Mouse (Mus musculus): ENCODE data around the gene Aspscr1. TPM values are rescaled to one million over a fixed set of nuclear protein-coding genes. Genes with fewer than 3 reads are reported as not detected.
A peak's percentile ranks its signal among the peaks of the same experiment; 100 is the strongest.
"Not testable (repeated sequence)": the region's sequence is repeated elsewhere in the genome, so short reads cannot be mapped to it uniquely, and the experiment has no call there.

The Aspscr1 gene
- polyA plus RNA-seq, 1 experiment from 2014 or later = 151 TPM

DNA sequence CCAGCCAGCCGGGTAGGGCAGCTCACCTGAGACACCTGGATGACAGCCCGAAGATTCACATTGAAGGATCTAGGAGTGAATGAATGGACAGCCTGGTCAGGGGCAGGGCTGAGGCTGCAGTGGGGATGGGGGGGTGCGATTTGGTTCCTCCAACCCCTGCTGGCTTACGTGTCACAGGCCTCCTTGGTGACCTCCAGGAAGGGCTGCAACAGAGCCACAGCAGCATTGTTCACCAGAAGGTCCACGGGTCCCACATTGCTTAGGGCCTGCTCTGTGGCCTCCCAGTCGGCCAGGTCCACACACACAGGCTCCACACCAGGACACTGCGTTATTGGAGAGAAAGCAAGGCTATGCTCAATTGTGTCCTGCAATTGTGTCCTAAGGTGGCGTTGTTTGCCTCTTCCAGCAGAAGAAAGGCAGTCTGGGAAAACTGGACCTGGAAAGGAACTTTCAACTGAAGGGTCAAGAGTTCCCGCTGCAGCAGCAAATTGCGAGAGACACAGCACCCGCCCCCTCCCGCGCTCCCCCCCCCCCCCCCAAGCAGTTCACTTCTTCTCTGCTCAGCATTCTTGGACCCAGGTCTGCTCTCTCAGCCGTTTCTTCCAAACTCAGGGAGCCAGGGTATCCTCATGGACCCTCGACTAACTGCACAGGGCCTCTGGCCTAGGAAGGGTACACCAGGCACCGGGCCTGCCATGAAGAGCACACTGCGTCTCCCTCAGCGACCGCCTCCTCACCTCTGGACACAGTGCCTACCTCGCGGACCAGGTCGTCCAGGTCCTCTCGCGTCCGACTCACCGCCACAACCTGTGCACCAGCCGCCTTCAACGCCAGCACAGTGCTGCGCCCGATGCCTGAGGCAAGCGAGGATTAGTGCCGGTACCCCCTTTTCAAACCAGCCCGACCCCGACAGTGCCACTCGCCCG is 53.7 kb downstream of the Aspscr1 start:
- Histone ChIP-seq H3K4me3 (peak overlapping the region; percentile 77), H3K9me3 (no peaks in the 10 kb centered on the region), H3K27ac (replicated peaks) (peak overlapping the region; percentile 71; the same call in 1 of the 2 replicates), H3K27me3 (replicated peaks; ENCODE audit: low read depth, poor library complexity, severe bottlenecking) (peaks cover 76% of the 10 kb centered on the region), H3K4me1 (peaks cover 38% of the 10 kb centered on the region), H3K36me3 (replicated peaks) (no peaks in the 10 kb centered on the region; the same call in 1 of the 2 replicates)
- DNase-seq (ENCODE audit: low spot score) = no peak
- 18% methylated on average over 36 of the region's 36 CpGs for WGBS

DNA sequence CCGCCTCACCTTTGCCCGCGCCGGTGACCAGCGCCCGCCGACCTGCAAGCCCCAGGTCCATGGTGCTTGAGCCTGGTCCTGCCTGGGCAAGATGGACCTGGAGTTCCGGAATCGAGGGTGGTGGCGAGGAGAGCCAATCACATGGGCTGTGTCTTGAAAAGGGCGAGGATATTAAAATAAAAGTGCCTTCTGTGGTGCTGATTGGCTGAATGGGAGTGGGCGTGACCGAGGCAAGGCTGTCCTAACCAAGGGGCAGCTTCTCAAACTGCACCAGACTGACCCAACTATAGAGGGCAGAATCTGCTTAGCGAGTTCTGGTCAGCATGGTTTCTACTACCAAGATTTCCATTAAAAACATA is 54.4 kb downstream of the Aspscr1 start, which contains the start of gene Dcxr:
Dcxr (minus strand) TSS at position 113 of the 359 bp plus-strand sequence.
- Histone ChIP-seq H3K27ac (replicated peaks) (peak within 1 kb of the TSS; percentile 71; the same call in 1 of the 2 replicates), H3K27me3 (replicated peaks; ENCODE audit: low read depth, poor library complexity, severe bottlenecking) (peaks cover 77% of the 10 kb centered on the region)

GRCm38 (mm10) chr11:120727564-120727963 is 54.8 kb downstream of the Aspscr1 start:
- no peak for DNase-seq (ENCODE audit: low spot score)
- Histone ChIP-seq H3K27ac (replicated peaks) (no peak overlapping the region), H3K4me3 (peak overlapping the region; percentile 77), H3K9me3 (no peaks in the 10 kb centered on the region), H3K27me3 (replicated peaks; ENCODE audit: low read depth, poor library complexity, severe bottlenecking) (peaks cover 72% of the 10 kb centered on the region), H3K36me3 (replicated peaks) (no peaks in the 10 kb centered on the region; the same call in 1 of the 2 replicates), H3K4me1 (peaks cover 31% of the 10 kb centered on the region)
- 61% methylated on average over 12 of the region's 12 CpGs for WGBS

More for the DNA sequence above, 54.4 kb downstream of the Aspscr1 start, which contains the start of gene Dcxr:
- H3K4me1 ChIP-seq = peaks cover 35% of the 10 kb centered on the region
- no peaks in the 10 kb centered on the region for H3K9me3 ChIP-seq
- no peaks in the 10 kb centered on the region; the same call in 1 of the 2 replicates for H3K36me3 ChIP-seq (replicated peaks)
- peak; percentile 90 for DNase-seq (ENCODE audit: low spot score)
- peak within 1 kb of the TSS; percentile 77 for H3K4me3 ChIP-seq
- whole genome bisulfite sequencing = under 1% methylated on average over 14 of the region's 14 CpGs

DNA sequence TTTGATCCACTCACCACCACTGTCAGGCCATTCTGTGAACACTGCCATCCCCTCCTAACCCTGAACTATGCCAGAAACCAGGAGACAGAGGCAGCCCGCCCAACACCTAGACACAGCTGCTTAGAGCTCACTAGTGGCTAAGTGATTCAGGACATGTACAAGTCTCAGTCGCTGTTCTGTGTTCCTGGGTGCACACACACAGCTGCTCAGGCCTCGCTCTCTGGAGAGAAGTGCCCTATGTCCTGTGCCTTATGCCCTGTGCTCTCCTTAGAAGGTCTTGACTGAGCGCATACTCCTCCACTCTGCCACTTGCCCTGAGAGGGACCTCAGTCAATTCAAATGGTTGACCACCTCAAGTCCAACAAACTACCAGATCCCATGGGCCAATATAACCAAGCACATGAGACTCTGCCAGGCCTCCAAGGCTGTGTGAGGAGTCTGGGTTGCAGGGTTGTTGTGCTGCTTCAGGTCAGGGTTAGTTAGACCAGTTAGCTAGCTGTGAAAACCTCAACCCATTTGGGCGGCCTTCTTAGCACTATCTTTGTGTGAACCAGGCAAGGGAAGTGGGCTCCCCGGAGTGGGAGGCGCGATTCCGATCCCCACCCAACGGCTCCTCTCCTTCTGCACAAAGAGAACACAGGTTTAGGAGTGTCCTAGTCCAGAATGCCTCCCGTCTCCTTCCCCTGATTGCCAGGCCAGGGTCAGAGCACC is 55.9 kb downstream of the Aspscr1 start:
- 70% methylated on average over 11 of the region's 11 CpGs for WGBS
- peaks cover 61% of the 10 kb centered on the region for H3K27me3 ChIP-seq (replicated peaks; ENCODE audit: low read depth, poor library complexity, severe bottlenecking)
- H3K36me3 ChIP-seq (replicated peaks) = no peaks in the 10 kb centered on the region
- no peak for DNase-seq (ENCODE audit: low spot score)
- H3K27ac ChIP-seq (replicated peaks) = peak overlapping the region; percentile 71; the same call in 1 of the 2 replicates
- H3K9me3 ChIP-seq = no peaks in the 10 kb centered on the region
- peak overlapping the region; percentile 41 for H3K4me3 ChIP-seq
- peaks cover 28% of the 10 kb centered on the region for H3K4me1 ChIP-seq

- peak overlapping the region; percentile 41 for H3K4me3 ChIP-seq
- H3K9me3 ChIP-seq; H3K36me3 ChIP-seq (replicated peaks): not testable (repeated sequence)
- peaks cover 55% of the 10 kb centered on the region for H3K27me3 ChIP-seq (replicated peaks; ENCODE audit: low read depth, poor library complexity, severe bottlenecking)
- DNase-seq (ENCODE audit: low spot score) = peak; percentile 76
- WGBS = 1% methylated on average over 18 of the region's 21 CpGs
- H3K4me1 ChIP-seq = peaks cover 28% of the 10 kb centered on the region
- peak overlapping the region; percentile 71; the same call in 1 of the 2 replicates for H3K27ac ChIP-seq (replicated peaks)
These were observed 56.8 kb downstream of the Aspscr1 start for GRCm38 (mm10) chr11:120729432-120730050.

DNA sequence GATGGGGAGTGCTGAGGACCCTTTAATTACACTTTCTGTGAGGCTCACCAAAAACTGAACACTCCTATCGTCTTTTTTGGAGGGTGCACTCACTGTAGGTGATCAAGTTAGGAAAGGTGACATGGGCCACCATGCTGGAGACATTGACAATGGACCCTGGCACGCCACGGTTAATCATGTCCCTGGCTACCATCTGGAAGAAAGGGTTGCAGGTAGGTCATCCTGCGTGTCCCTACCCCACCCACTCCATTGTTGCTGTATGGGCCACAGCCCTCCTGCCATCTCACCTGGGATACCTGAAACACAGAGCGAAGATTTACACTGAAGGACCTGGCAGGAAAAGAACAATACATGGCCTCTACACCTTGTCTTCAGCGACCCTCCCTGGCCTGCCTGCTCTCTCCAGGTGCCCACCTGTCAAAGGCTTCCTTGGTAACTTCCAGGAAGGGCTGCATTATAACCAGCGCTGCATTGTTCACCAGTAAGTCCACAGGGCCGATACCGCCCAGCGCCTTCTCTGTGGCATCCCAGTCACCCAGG is 57.6 kb downstream of the Aspscr1 start:
- H3K27ac ChIP-seq (replicated peaks) = no peak overlapping the region
- no peaks in the 10 kb centered on the region for H3K9me3 ChIP-seq
- H3K4me3 ChIP-seq = no peak overlapping the region
- H3K36me3 ChIP-seq (replicated peaks) = no peaks in the 10 kb centered on the region
- no peak for DNase-seq (ENCODE audit: low spot score)
- peaks cover 28% of the 10 kb centered on the region for H3K4me1 ChIP-seq
- peaks cover 51% of the 10 kb centered on the region for H3K27me3 ChIP-seq (replicated peaks; ENCODE audit: low read depth, poor library complexity, severe bottlenecking)
- WGBS = 85% methylated on average over 10 of the region's 10 CpGs

DNA sequence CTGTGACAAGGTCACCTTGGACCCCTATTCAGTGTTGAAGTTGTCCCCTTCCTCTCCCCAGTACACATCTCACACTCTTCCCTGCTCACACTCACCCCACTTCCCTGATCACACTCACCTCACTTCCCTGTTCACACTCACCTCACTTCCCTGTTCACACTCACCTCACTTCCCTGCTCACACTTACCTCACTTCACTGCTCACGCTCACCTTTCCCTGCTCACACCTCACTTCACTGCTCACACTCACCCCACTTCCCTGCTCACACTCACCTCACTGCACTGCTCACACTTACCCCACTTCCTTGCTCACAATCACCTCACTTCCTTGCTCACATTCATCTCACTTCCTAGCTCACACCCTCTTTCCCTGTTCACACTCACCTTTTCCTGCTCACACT is 58.6 kb downstream of the Aspscr1 start:
- Histone ChIP-seq H3K9me3 (no peaks in the 10 kb centered on the region), H3K27me3 (replicated peaks; ENCODE audit: low read depth, poor library complexity, severe bottlenecking) (peaks cover 41% of the 10 kb centered on the region), H3K4me3 (no peak overlapping the region), H3K27ac (replicated peaks) (no peak overlapping the region), H3K36me3 (replicated peaks) (no peaks in the 10 kb centered on the region), H3K4me1 (peaks cover 24% of the 10 kb centered on the region)
- 92% methylated on average over 1 of the region's 1 CpGs for WGBS
- DNase-seq (ENCODE audit: low spot score) = no peak

DNA sequence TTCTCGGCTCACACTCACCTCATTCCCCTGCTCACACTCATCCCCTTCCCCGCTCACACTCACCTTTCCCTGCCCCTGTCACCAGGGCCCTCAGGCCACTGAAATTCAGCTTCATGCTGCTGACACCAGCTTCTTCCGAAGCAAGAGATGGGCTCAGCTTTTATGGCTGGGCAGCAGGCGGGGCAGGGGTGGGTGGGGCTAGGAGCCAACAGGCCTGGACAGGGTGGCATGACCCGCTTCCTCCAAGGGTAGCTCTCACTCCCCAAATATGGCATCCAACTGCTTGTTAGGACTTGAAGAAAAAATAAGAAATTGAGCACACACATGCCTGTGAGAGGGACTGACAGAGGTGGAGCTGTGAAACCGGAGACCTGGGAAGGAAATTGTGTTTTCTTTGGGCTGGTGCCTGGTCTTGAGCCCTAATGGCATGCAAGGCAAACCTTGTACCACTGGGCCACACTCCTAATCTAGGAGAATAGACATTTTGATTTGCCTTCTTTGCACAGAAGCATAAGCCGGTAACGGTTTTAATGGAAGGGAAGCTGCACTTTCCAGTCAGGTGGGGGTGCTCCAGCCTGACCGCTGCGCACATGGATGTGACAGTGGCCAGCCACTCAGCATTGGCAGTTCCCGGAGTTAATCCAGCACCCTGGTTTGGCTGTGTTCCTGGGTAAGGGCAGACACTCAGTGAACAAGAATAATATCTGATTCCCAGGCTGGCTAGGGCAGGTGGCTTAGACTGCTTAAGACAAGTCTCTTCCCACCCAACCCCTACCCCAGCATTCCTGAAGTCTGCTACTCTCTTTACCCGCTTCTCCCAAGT is 59.3 kb downstream of the Aspscr1 start, which contains the start of gene Cbr2:
Cbr2 (minus strand) TSS at position 257 of the 823 bp plus-strand sequence.
- H3K27me3 ChIP-seq (replicated peaks; ENCODE audit: low read depth, poor library complexity, severe bottlenecking) = peaks cover 38% of the 10 kb centered on the region
- WGBS = 77% methylated on average over 12 of the region's 12 CpGs
- H3K36me3 ChIP-seq (replicated peaks) = no peaks in the 10 kb centered on the region
- peak; percentile 18 for DNase-seq (ENCODE audit: low spot score)
- H3K4me1 ChIP-seq = peaks cover 17% of the 10 kb centered on the region
- H3K4me3 ChIP-seq = no peak within 1 kb of the TSS
- H3K27ac ChIP-seq (replicated peaks) = no peak within 1 kb of the TSS
- no peaks in the 10 kb centered on the region for H3K9me3 ChIP-seq

GRCm38 (mm10) chr11:120733521-120733920 is 60.7 kb downstream of the Aspscr1 start:
- H3K27me3 ChIP-seq (replicated peaks; ENCODE audit: low read depth, poor library complexity, severe bottlenecking) = peaks cover 31% of the 10 kb centered on the region
- DNase-seq (ENCODE audit: low spot score) = no peak
- H3K27ac ChIP-seq (replicated peaks) = no peak overlapping the region
- H3K36me3 ChIP-seq (replicated peaks) = no peaks in the 10 kb centered on the region
- H3K4me1 ChIP-seq = peaks cover 13% of the 10 kb centered on the region
- no peak overlapping the region for H3K4me3 ChIP-seq
- H3K9me3 ChIP-seq = no peaks in the 10 kb centered on the region
- WGBS = 69% methylated on average over 6 of the region's 6 CpGs

GRCm38 (mm10) chr11:120736424-120736823 is 63.7 kb downstream of the Aspscr1 start:
- Histone ChIP-seq H3K9me3 (no peaks in the 10 kb centered on the region), H3K4me1 (peaks cover 3% of the 10 kb centered on the region; the same call in 1 of the 2 replicates), H3K36me3 (replicated peaks) (no peaks in the 10 kb centered on the region), H3K27ac (replicated peaks) (no peak overlapping the region), H3K27me3 (replicated peaks; ENCODE audit: low read depth, poor library complexity, severe bottlenecking) (peaks cover 7% of the 10 kb centered on the region), H3K4me3 (no peak overlapping the region)
- DNase-seq (ENCODE audit: low spot score) = no peak
- 77% methylated on average over 6 of the region's 6 CpGs for WGBS

DNA sequence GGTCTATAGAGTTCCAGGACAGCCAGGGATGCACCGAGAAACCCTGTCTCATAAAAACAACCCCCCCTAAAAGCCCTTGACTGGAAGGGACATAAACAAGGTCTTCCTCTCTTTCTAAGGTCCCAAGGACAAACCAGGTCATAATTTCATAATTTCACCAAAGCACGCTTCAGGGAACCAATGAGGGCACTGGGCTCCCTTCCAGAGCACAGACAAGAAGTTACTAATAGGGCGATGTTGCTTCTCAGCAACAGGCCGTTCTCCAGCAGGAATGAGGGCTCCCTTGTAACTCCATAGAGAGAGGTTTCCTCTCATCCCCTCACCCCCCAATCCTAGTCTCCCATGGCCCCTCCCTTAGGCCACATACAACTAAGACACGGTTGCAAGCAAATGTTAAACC is 68.2 kb downstream of the Aspscr1 start:
- no peak overlapping the region for H3K27ac ChIP-seq (replicated peaks)
- no peaks in the 10 kb centered on the region for H3K4me1 ChIP-seq
- no peak for DNase-seq (ENCODE audit: low spot score)
- no peak overlapping the region for H3K4me3 ChIP-seq
- no peaks in the 10 kb centered on the region for H3K9me3 ChIP-seq
- no peaks in the 10 kb centered on the region for H3K27me3 ChIP-seq (replicated peaks; ENCODE audit: low read depth, poor library complexity, severe bottlenecking)
- H3K36me3 ChIP-seq (replicated peaks) = no peaks in the 10 kb centered on the region
- WGBS = 92% methylated on average over 5 of the region's 5 CpGs
